Mouse (Mus musculus) left cerebral cortex, postnatal 36 days (tissue): ENCODE data around the gene Mxra7. TPM values are rescaled to one million over a fixed set of nuclear protein-coding genes. Genes with fewer than 3 reads are reported as not detected.
A peak's percentile ranks its signal among the peaks of the same experiment; 100 is the strongest.
"Not testable (repeated sequence)": the region's sequence is repeated elsewhere in the genome, so short reads cannot be mapped to it uniquely, and the experiment has no call there.

ENCODE experiments used
- DNase-seq, 2 experiments: peaks; one replicate each; pipeline ENCODE4 v3.0.0; 2021 to 2022; ENCODE audit warnings: low spot score in 2 of 2, mixed read lengths in 1 of 2
- intact Hi-C: fragments of 180-260 bp; cut with DNase I; formaldehyde crosslinking; loops from one replicate; pipeline ENCODE4 v1.15.1; 2025
- total RNA-seq, 2 experiments: library from RNA; stranded (reverse); gene quantifications; 2 replicates each; pipeline ENCODE4 v1.2.3; 2021

Gene Mxra7
- total RNA-seq = 10 to 100 TPM; 15.4 to 18.3 TPM

- intact Hi-C loops = no loop called here
Measured at GRCm38 (mm10) chr11:116827534-116828165, at the start of gene Mxra7. Gene Mxra7 (minus strand): TSS chr11:116828046.

GRCm38 (mm10) chr11:116873987-116874386 is 46.1 kb upstream of the Mxra7 start:
- DNase-seq = peak; percentile 49 to 51
- intact Hi-C loops = no loop called here

More at GRCm38 (mm10) chr11:116827534-116828165, at the start of gene Mxra7:
- DNase-seq = peak; percentile 61 to 65

- intact Hi-C loops = no loop called here
- DNase-seq = no peak
Measured at GRCm38 (mm10) chr11:116871538-116871937, 43.7 kb upstream of the Mxra7 start.

- intact Hi-C loops = no loop called here
- no peak for DNase-seq
Measured at GRCm38 (mm10) chr11:116869641-116870040, 41.8 kb upstream of the Mxra7 start.

- intact Hi-C loops = no loop called here
- DNase-seq = no peak
Measured at GRCm38 (mm10) chr11:116869223-116869622, 41.4 kb upstream of the Mxra7 start.

GRCm38 (mm10) chr11:116868129-116868528 is 40.3 kb upstream of the Mxra7 start:
- no peak for DNase-seq
- intact Hi-C loops = no loop called here

- intact Hi-C loops = no loop called here
- DNase-seq = no peak
Measured at GRCm38 (mm10) chr11:116865945-116866585, 38.2 kb upstream of the Mxra7 start.

GRCm38 (mm10) chr11:116864444-116864843 is 36.6 kb upstream of the Mxra7 start:
- DNase-seq = no peak
- intact Hi-C loops = no loop called here

- intact Hi-C loops = no loop called here
- no peak for DNase-seq
Measured at GRCm38 (mm10) chr11:116857183-116857850, 29.5 kb upstream of the Mxra7 start.

GRCm38 (mm10) chr11:116854279-116854678 is 26.4 kb upstream of the Mxra7 start:
- intact Hi-C loops = no loop called here
- no peak for DNase-seq

- DNase-seq = peak; percentile 98 to 99
- intact Hi-C loops = loop anchor here (1.0 kb wide), 1 partner anchor 10 kb away; the partner anchor contains the start of genes Jmjd6 and Mettl23
Measured at GRCm38 (mm10) chr11:116853512-116853928, 25.7 kb upstream of the Mxra7 start.

GRCm38 (mm10) chr11:116852891-116853511 is 25.2 kb upstream of the Mxra7 start, which contains the start of gene Srsf2:
Gene Srsf2 (minus strand): TSS chr11:116853094.
- intact Hi-C loops = loop anchor here (1.0 kb wide), 1 partner anchor 10 kb away; the partner anchor contains the start of genes Jmjd6 and Mettl23
- DNase-seq = peak; percentile 97 to 98

GRCm38 (mm10) chr11:116852291-116852890 is 24.5 kb upstream of the Mxra7 start, which contains the start of gene Mfsd11:
Gene Mfsd11 (plus strand): TSS chr11:116852440.
- DNase-seq = peak; percentile 79 to 82
- intact Hi-C loops = no loop called here

- intact Hi-C loops = no loop called here
- DNase-seq = no peak
Measured at GRCm38 (mm10) chr11:116851576-116852290, 23.9 kb upstream of the Mxra7 start.

GRCm38 (mm10) chr11:116850833-116851477 is 23.1 kb upstream of the Mxra7 start:
- no peak for DNase-seq
- intact Hi-C loops = no loop called here

GRCm38 (mm10) chr11:116850085-116850484 is 22.2 kb upstream of the Mxra7 start:
- DNase-seq = no peak
- intact Hi-C loops = no loop called here

- intact Hi-C loops = no loop called here
- no peak for DNase-seq
Measured at GRCm38 (mm10) chr11:116849587-116849986, 21.7 kb upstream of the Mxra7 start.

- intact Hi-C loops, DNase-seq: not testable (repeated sequence)
Measured at GRCm38 (mm10) chr11:116848877-116849178, 21.0 kb upstream of the Mxra7 start.
